Mouse (Mus musculus) large intestine, adult 2 months (tissue): Measurements from ENCODE around the gene Nqo1. TPM values are rescaled to one million over a fixed set of nuclear protein-coding genes. Genes with fewer than 3 reads are reported as not detected.

Source experiments
- DNase-seq: peaks from one replicate; pipeline ENCODE4 v3.0.0-alpha.2; 2012; ENCODE audit warnings: low read depth, low spot score
- WGBS: fragments of 180-500 bp; shearing (Covaris S2); methylation state at CpG from one replicate; pipeline ENCODE4 v1.1.7; 2018; 5-methylcytosine and 5-hydroxymethylcytosine counted together
- polyA plus RNA-seq: library from polyadenylated mRNA; depleted of rRNA; stranded (reverse); fragments of >200 nt; gene quantifications from 2 replicates; pipeline ENCODE4 v1.2.3, GENCODE M21; 2012; rRNA removed

Gene Nqo1
- 16.9 and 29.9 TPM in 2 replicates for polyA plus RNA-seq

GRCm38 (mm10) chr8:107403038-107403781 lies at the start of gene Nqo1:
TSS of gene Nqo1 (minus strand) at chr8:107403206.
- DNase-seq = peak; percentile 58
- WGBS = 2% methylated on average over 22 of the region's 22 CpGs

- DNase-seq = no peak
- 86% methylated on average over 13 of the region's 13 CpGs for WGBS
Observed at GRCm38 (mm10) chr8:107451414-107452066, 48.5 kb upstream of the Nqo1 start.

- 44% methylated on average over 6 of the region's 6 CpGs for WGBS
Observed at GRCm38 (mm10) chr8:107449655-107450054, 46.6 kb upstream of the Nqo1 start.

GRCm38 (mm10) chr8:107449130-107449529 lies 46.1 kb upstream of the Nqo1 start:
- peak; percentile 77 for DNase-seq
- 20% methylated on average over 8 of the region's 8 CpGs for WGBS

More at GRCm38 (mm10) chr8:107449655-107450054, 46.6 kb upstream of the Nqo1 start:
- no peak for DNase-seq

- no peak for DNase-seq
- whole genome bisulfite sequencing = 69% methylated on average over 4 of the region's 4 CpGs
Observed at GRCm38 (mm10) chr8:107448382-107448889, 45.4 kb upstream of the Nqo1 start.

GRCm38 (mm10) chr8:107447713-107448112 lies 44.7 kb upstream of the Nqo1 start:
- DNase-seq = no peak

GRCm38 (mm10) chr8:107444626-107445025 lies 41.6 kb upstream of the Nqo1 start:
- 38% methylated on average over 3 of the region's 3 CpGs for WGBS
- DNase-seq = no peak

GRCm38 (mm10) chr8:107439880-107440625 lies 37.0 kb upstream of the Nqo1 start:
- DNase-seq = no peak
- 46% methylated on average over 3 of the region's 3 CpGs for WGBS

GRCm38 (mm10) chr8:107437711-107438110 lies 34.7 kb upstream of the Nqo1 start:
- DNase-seq = no peak
- 30% methylated on average over 2 of the region's 2 CpGs for WGBS

GRCm38 (mm10) chr8:107436841-107437421 lies 33.9 kb upstream of the Nqo1 start:
- no peak for DNase-seq
- under 1% methylated on average over 16 of the region's 16 CpGs for WGBS

GRCm38 (mm10) chr8:107435962-107436831 lies 33.2 kb upstream of the Nqo1 start, which contains the start of gene Wwp2:
TSS of gene Wwp2 (plus strand) at chr8:107436365.
- under 1% methylated on average over 50 of the region's 81 CpGs for WGBS
- no peak for DNase-seq

- WGBS = 19% methylated on average over 11 of the region's 11 CpGs
- DNase-seq = no peak
Observed at GRCm38 (mm10) chr8:107435421-107435961, 32.5 kb upstream of the Nqo1 start.

GRCm38 (mm10) chr8:107430821-107431220 lies 27.8 kb upstream of the Nqo1 start:
- no peak for DNase-seq
- WGBS = 57% methylated on average over 8 of the region's 8 CpGs

- 38% methylated on average over 8 of the region's 8 CpGs for WGBS
Observed at GRCm38 (mm10) chr8:107425230-107425597, 22.2 kb upstream of the Nqo1 start.

GRCm38 (mm10) chr8:107424597-107425229 lies 21.7 kb upstream of the Nqo1 start, which contains the start of gene Nob1:
TSS of gene Nob1 (minus strand) at chr8:107425051.
- peak; percentile 92 for DNase-seq
- WGBS = under 1% methylated on average over 50 of the region's 50 CpGs

More at GRCm38 (mm10) chr8:107425230-107425597, 22.2 kb upstream of the Nqo1 start:
- DNase-seq = no peak

- DNase-seq = no peak
- WGBS = 13% methylated on average over 9 of the region's 9 CpGs
Observed at GRCm38 (mm10) chr8:107424176-107424575, 21.2 kb upstream of the Nqo1 start.

- no peak for DNase-seq
- 92% methylated on average over 12 of the region's 12 CpGs for WGBS
Observed at GRCm38 (mm10) chr8:107417001-107417400, 14.0 kb upstream of the Nqo1 start.

GRCm38 (mm10) chr8:107413881-107414280 lies 10.9 kb upstream of the Nqo1 start:
- 64% methylated on average over 10 of the region's 10 CpGs for WGBS
- no peak for DNase-seq
